Mouse (Mus musculus): Measurements from ENCODE around the gene Ubald2. TPM values are rescaled to one million over a fixed set of nuclear protein-coding genes. Genes with fewer than 3 reads are reported as not detected.
"Not testable (repeated sequence)": the region's sequence is repeated elsewhere in the genome, so short reads cannot be mapped to it uniquely, and the experiment has no call there.

Gene Ubald2
- total and polyA plus RNA-seq, 2 experiments: 16.6 to 45.7 TPM

GRCm38 (mm10) chr11:116453889-116454288 is 20.0 kb downstream of the Ubald2 start:
- no peak for DNase-seq (ENCODE audit: extremely low read depth, low read depth, low spot score)
- WGBS: 89% methylated on average over 10 of the region's 10 CpGs
- Histone ChIP-seq H3K9ac (ENCODE audit: low read depth, low read length) (no peak overlapping the region), H3K79me2 (ENCODE audit: control insufficient read depth, insufficient read depth, low read length) (no peaks in the 10 kb centered on the region), H3K4me1 (ENCODE audit: control insufficient read depth, insufficient read depth, low read length) (no peaks in the 10 kb centered on the region), H3K27ac (replicated peaks; ENCODE audit: insufficient read depth, low read depth, low read length) (no peak overlapping the region), H3K36me3 (ENCODE audit: control insufficient read depth, insufficient read depth, low read length) (no peaks in the 10 kb centered on the region), H3K4me3 (ENCODE audit: insufficient read depth, low read depth, low read length) (no peak overlapping the region), H3K27me3 (ENCODE audit: control insufficient read depth, insufficient read depth, low read length) (no peaks in the 10 kb centered on the region)
- TF ChIP-seq CTCF (IDR thresholded peaks at IDR 0.05; ENCODE audit: low read depth, low read length) (no peak), POLR2A (IDR thresholded peaks at IDR 0.05; ENCODE audit: extremely low read depth, insufficient read depth, low read length) (no peak)

GRCm38 (mm10) chr11:116456234-116456633 is 22.3 kb downstream of the Ubald2 start:
- H3K36me3 ChIP-seq (ENCODE audit: control insufficient read depth, insufficient read depth, low read length): no peaks in the 10 kb centered on the region
- H3K4me1 ChIP-seq (ENCODE audit: control insufficient read depth, insufficient read depth, low read length): no peaks in the 10 kb centered on the region
- DNase-seq (ENCODE audit: extremely low read depth, low read depth, low spot score): no peak
- H3K9ac ChIP-seq (ENCODE audit: low read depth, low read length): no peak overlapping the region
- no peaks in the 10 kb centered on the region for H3K79me2 ChIP-seq (ENCODE audit: control insufficient read depth, insufficient read depth, low read length)
- 85% methylated on average over 8 of the region's 8 CpGs for WGBS
- no peaks in the 10 kb centered on the region for H3K27me3 ChIP-seq (ENCODE audit: control insufficient read depth, insufficient read depth, low read length)
- TF ChIP-seq POLR2A (IDR thresholded peaks at IDR 0.05; ENCODE audit: extremely low read depth, insufficient read depth, low read length): no peak
- no peak for TF ChIP-seq CTCF (IDR thresholded peaks at IDR 0.05; ENCODE audit: low read depth, low read length)
- no peak overlapping the region for H3K27ac ChIP-seq (replicated peaks; ENCODE audit: insufficient read depth, low read depth, low read length)
- no peak overlapping the region for H3K4me3 ChIP-seq (ENCODE audit: insufficient read depth, low read depth, low read length)

- 81% methylated on average over 4 of the region's 4 CpGs for WGBS
- no peaks in the 10 kb centered on the region for H3K4me1 ChIP-seq (ENCODE audit: control insufficient read depth, insufficient read depth, low read length)
- no peak overlapping the region for H3K4me3 ChIP-seq (ENCODE audit: insufficient read depth, low read depth, low read length)
- no peaks in the 10 kb centered on the region for H3K27me3 ChIP-seq (ENCODE audit: control insufficient read depth, insufficient read depth, low read length)
- no peak for DNase-seq (ENCODE audit: extremely low read depth, low read depth, low spot score)
- no peak overlapping the region for H3K9ac ChIP-seq (ENCODE audit: low read depth, low read length)
- no peak overlapping the region for H3K27ac ChIP-seq (replicated peaks; ENCODE audit: insufficient read depth, low read depth, low read length)
- no peaks in the 10 kb centered on the region for H3K79me2 ChIP-seq (ENCODE audit: control insufficient read depth, insufficient read depth, low read length)
- no peaks in the 10 kb centered on the region for H3K36me3 ChIP-seq (ENCODE audit: control insufficient read depth, insufficient read depth, low read length)
- TF ChIP-seq CTCF (IDR thresholded peaks at IDR 0.05; ENCODE audit: low read depth, low read length) (no peak), POLR2A (IDR thresholded peaks at IDR 0.05; ENCODE audit: extremely low read depth, insufficient read depth, low read length) (no peak)
Observed at GRCm38 (mm10) chr11:116459786-116460185, 25.9 kb downstream of the Ubald2 start.

GRCm38 (mm10) chr11:116463338-116463737 is 29.4 kb downstream of the Ubald2 start:
- Histone ChIP-seq H3K36me3 (ENCODE audit: control insufficient read depth, insufficient read depth, low read length) (no peaks in the 10 kb centered on the region), H3K4me1 (ENCODE audit: control insufficient read depth, insufficient read depth, low read length) (no peaks in the 10 kb centered on the region), H3K79me2 (ENCODE audit: control insufficient read depth, insufficient read depth, low read length) (no peaks in the 10 kb centered on the region), H3K4me3 (ENCODE audit: insufficient read depth, low read depth, low read length) (no peak overlapping the region), H3K9ac (ENCODE audit: low read depth, low read length) (no peak overlapping the region), H3K27ac (replicated peaks; ENCODE audit: insufficient read depth, low read depth, low read length) (no peak overlapping the region), H3K27me3 (ENCODE audit: control insufficient read depth, insufficient read depth, low read length) (no peaks in the 10 kb centered on the region)
- no peak for TF ChIP-seq CTCF (IDR thresholded peaks at IDR 0.05; ENCODE audit: low read depth, low read length)
- TF ChIP-seq POLR2A (IDR thresholded peaks at IDR 0.05; ENCODE audit: extremely low read depth, insufficient read depth, low read length): no peak
- no peak for DNase-seq (ENCODE audit: extremely low read depth, low read depth, low spot score)
- 71% methylated on average over 5 of the region's 5 CpGs for WGBS

- no peaks in the 10 kb centered on the region for H3K79me2 ChIP-seq (ENCODE audit: control insufficient read depth, insufficient read depth, low read length)
- H3K4me3 ChIP-seq (ENCODE audit: insufficient read depth, low read depth, low read length): no peak overlapping the region
- peak; percentile 89 for TF ChIP-seq CTCF (IDR thresholded peaks at IDR 0.05; ENCODE audit: low read depth, low read length)
- no peak for TF ChIP-seq POLR2A (IDR thresholded peaks at IDR 0.05; ENCODE audit: extremely low read depth, insufficient read depth, low read length)
- 0% methylated on average over 2 of the region's 2 CpGs for WGBS
- no peaks in the 10 kb centered on the region for H3K4me1 ChIP-seq (ENCODE audit: control insufficient read depth, insufficient read depth, low read length)
- H3K9ac ChIP-seq (ENCODE audit: low read depth, low read length): no peak overlapping the region
- no peaks in the 10 kb centered on the region for H3K36me3 ChIP-seq (ENCODE audit: control insufficient read depth, insufficient read depth, low read length)
- H3K27ac ChIP-seq (replicated peaks; ENCODE audit: insufficient read depth, low read depth, low read length): no peak overlapping the region
- peak; percentile 60 for DNase-seq (ENCODE audit: extremely low read depth, low read depth, low spot score)
- no peaks in the 10 kb centered on the region for H3K27me3 ChIP-seq (ENCODE audit: control insufficient read depth, insufficient read depth, low read length)
Observed at GRCm38 (mm10) chr11:116463833-116464232, 29.9 kb downstream of the Ubald2 start.

- TF ChIP-seq CTCF (IDR thresholded peaks at IDR 0.05; ENCODE audit: low read depth, low read length): no peak
- no peak for TF ChIP-seq POLR2A (IDR thresholded peaks at IDR 0.05; ENCODE audit: extremely low read depth, insufficient read depth, low read length)
- no peak within 1 kb of the TSS for H3K4me3 ChIP-seq (ENCODE audit: insufficient read depth, low read depth, low read length)
- H3K79me2 ChIP-seq (ENCODE audit: control insufficient read depth, insufficient read depth, low read length): no peaks in the 10 kb centered on the region
- DNase-seq (ENCODE audit: extremely low read depth, low read depth, low spot score): no peak
- H3K27me3 ChIP-seq (ENCODE audit: control insufficient read depth, insufficient read depth, low read length): no peaks in the 10 kb centered on the region
- peaks cover 3% of the 10 kb centered on the region; the same call in 1 of the 2 replicates for H3K36me3 ChIP-seq (ENCODE audit: control insufficient read depth, insufficient read depth, low read length)
- WGBS: 53% methylated on average over 20 of the region's 20 CpGs
- peaks cover 4% of the 10 kb centered on the region for H3K4me1 ChIP-seq (ENCODE audit: control insufficient read depth, insufficient read depth, low read length)
- no peak within 1 kb of the TSS for H3K27ac ChIP-seq (replicated peaks; ENCODE audit: insufficient read depth, low read depth, low read length)
- no peak within 1 kb of the TSS for H3K9ac ChIP-seq (ENCODE audit: low read depth, low read length)
Observed at GRCm38 (mm10) chr11:116466141-116466540, 32.2 kb downstream of the Ubald2 start, which contains the start of gene Qrich2. TSS of gene Qrich2 (minus strand) at chr11:116466241.

- H3K4me3 ChIP-seq (ENCODE audit: insufficient read depth, low read depth, low read length); H3K27me3 ChIP-seq (ENCODE audit: control insufficient read depth, insufficient read depth, low read length); H3K27ac ChIP-seq (replicated peaks; ENCODE audit: insufficient read depth, low read depth, low read length); H3K9ac ChIP-seq (ENCODE audit: low read depth, low read length); H3K79me2 ChIP-seq (ENCODE audit: control insufficient read depth, insufficient read depth, low read length); H3K4me1 ChIP-seq (ENCODE audit: control insufficient read depth, insufficient read depth, low read length); DNase-seq (ENCODE audit: extremely low read depth, low read depth, low spot score): not testable (repeated sequence)
- H3K36me3 ChIP-seq (ENCODE audit: control insufficient read depth, insufficient read depth, low read length): peaks cover 22% of the 10 kb centered on the region
- 68% methylated on average over 3 of the region's 3 CpGs for WGBS
Observed at GRCm38 (mm10) chr11:116468338-116468737, 34.4 kb downstream of the Ubald2 start.
